Mouse (Mus musculus) G1E (cell line): Measurements from ENCODE around the gene Ibtk.

Experiments
- CTCF ChIP-seq: IDR thresholded peaks from 2 replicates; pipeline ENCODE4 v1.5.1; 2012; ENCODE audit warnings: low read depth, low read length, inconsistent platforms, mixed read lengths
- GATA1 ChIP-seq: IDR thresholded peaks from 2 replicates; pipeline ENCODE4 v1.6.1; 2012; ENCODE audit warnings: borderline replicate concordance, low read length, inconsistent platforms, mixed read lengths
- GATA2 ChIP-seq: IDR thresholded peaks from 2 replicates; pipeline ENCODE4 v1.6.1; 2012; ENCODE audit warnings: low read depth, low read length, inconsistent platforms, borderline replicate concordance
- POLR2AphosphoS5 ChIP-seq: IDR thresholded peaks from 2 replicates; pipeline ENCODE4 v1.6.1; 2012; ENCODE audit warnings: low read depth, low read length, inconsistent platforms; ENCODE audit not compliant: insufficient replicate concordance
- TAL1 ChIP-seq: conservative IDR thresholded peaks from 2 replicates; pipeline ENCODE4 v1.6.1; 2012; ENCODE audit warnings: low read depth, low read length, inconsistent platforms, mixed read lengths

GRCm38 (mm10) chr9:85777544-85777943, 28.4 kb upstream of the Ibtk start:
- TF ChIP-seq CTCF (no peak), GATA1 (no peak), TAL1 (no peak), POLR2AphosphoS5 (no peak), GATA2 (no peak)
